Mouse (Mus musculus) erythroblast, embryonic 14.5 days (primary cell): ENCODE results near the gene Arhgef40. TPM values are rescaled to one million over a fixed set of nuclear protein-coding genes. Genes with fewer than 3 reads are reported as not detected.
"Not testable (repeated sequence)": the region's sequence is repeated elsewhere in the genome, so short reads cannot be mapped to it uniquely, and the experiment has no call there.

Source experiments
- H3K27me3 ChIP-seq: 2 replicates; pipeline ENCODE4 v1.6.1; 2012; ENCODE audit warnings: inconsistent platforms; ENCODE audit not compliant: control insufficient read depth
- H3K36me3 ChIP-seq: 2 replicates; pipeline ENCODE4 v1.6.1; 2012; ENCODE audit warnings: mild to moderate bottlenecking, inconsistent platforms; ENCODE audit not compliant: control insufficient read depth
- H3K4me1 ChIP-seq: 2 replicates; pipeline ENCODE4 v1.6.1; 2012; ENCODE audit warnings: inconsistent platforms; ENCODE audit not compliant: control insufficient read depth
- H3K4me3 ChIP-seq: replicated peaks from 2 replicates; pipeline ENCODE3; 2012; ENCODE audit warnings: moderate library complexity, mild to moderate bottlenecking, inconsistent platforms
- H3K9me3 ChIP-seq: 2 replicates; pipeline ENCODE4 v1.6.1; 2012; ENCODE audit warnings: low read length, inconsistent platforms, mixed read lengths; ENCODE audit not compliant: control insufficient read depth
- GATA1 ChIP-seq: IDR thresholded peaks from 2 replicates; pipeline ENCODE4 v1.6.1; 2012; ENCODE audit warnings: low read length, inconsistent platforms, mixed read lengths
- TAL1 ChIP-seq: IDR thresholded peaks from 3 replicates; pipeline ENCODE4 v1.6.1; 2012; ENCODE audit warnings: low read length, inconsistent platforms, mixed read lengths
- polyA plus RNA-seq: library from polyadenylated mRNA; stranded (reverse); fragments of >175 nt; gene quantifications from 2 replicates; pipeline ENCODE4 v1.2.3, GENCODE M21; 2012

The Arhgef40 gene
- polyA plus RNA-seq, 1 experiment: 5.6 TPM

GRCm38 (mm10) chr14:52043446-52043845 is 58.9 kb downstream of the Arhgef40 start:
- Histone ChIP-seq H3K4me3 (no peak overlapping the region), H3K9me3 (no peaks in the 10 kb centered on the region)

DNA sequence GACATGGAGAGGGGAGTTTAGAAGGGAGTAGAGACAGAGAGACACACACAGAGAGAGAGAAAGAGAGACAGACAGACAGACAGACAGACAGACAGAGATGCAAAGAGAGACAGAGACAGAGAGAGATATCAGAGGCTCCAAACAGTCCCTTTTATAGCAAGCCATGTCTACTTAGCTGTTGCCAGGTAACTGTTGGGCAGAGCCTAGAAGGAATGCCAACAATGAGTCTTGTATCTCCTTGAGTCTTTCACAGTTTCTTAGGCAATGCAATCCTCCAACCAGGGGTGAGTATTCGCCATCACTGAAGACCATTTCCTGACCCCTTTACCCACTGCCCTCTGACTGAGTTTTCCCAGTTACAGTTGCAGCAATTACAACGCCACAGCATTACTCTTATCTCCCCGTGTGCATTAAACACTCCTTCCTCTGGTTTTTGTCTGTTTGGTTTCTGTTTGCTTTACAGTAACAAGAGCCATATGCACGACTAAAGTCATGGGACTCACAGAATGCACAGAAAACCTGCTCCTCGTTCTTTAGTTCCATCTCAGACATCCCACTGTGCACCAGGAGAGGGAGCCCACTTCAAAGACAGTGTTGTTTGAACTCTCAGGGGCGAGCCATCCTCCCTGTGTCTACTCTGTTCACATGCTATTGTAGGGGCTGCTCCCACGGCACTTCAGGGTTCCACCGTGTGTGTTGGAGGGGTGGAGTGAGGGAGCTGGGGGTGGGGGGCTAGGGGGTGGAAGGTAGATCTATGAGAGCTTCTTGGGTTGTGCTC is 60.6 kb downstream of the Arhgef40 start:
- no peak overlapping the region for H3K4me3 ChIP-seq
- H3K9me3 ChIP-seq: no peaks in the 10 kb centered on the region
- TF ChIP-seq TAL1 (no peak), GATA1 (no peak)
- H3K27me3 ChIP-seq: peaks cover 10% of the 10 kb centered on the region
- no peaks in the 10 kb centered on the region for H3K36me3 ChIP-seq
- H3K4me1 ChIP-seq: peaks cover 2% of the 10 kb centered on the region; the same call in 1 of the 2 replicates

More at GRCm38 (mm10) chr14:52043446-52043845, 58.9 kb downstream of the Arhgef40 start:
- H3K4me1 ChIP-seq: peaks cover 2% of the 10 kb centered on the region; the same call in 1 of the 2 replicates
- no peak for TF ChIP-seq GATA1
- no peak for TF ChIP-seq TAL1
- peaks cover 10% of the 10 kb centered on the region for H3K27me3 ChIP-seq
- H3K36me3 ChIP-seq: no peaks in the 10 kb centered on the region

DNA sequence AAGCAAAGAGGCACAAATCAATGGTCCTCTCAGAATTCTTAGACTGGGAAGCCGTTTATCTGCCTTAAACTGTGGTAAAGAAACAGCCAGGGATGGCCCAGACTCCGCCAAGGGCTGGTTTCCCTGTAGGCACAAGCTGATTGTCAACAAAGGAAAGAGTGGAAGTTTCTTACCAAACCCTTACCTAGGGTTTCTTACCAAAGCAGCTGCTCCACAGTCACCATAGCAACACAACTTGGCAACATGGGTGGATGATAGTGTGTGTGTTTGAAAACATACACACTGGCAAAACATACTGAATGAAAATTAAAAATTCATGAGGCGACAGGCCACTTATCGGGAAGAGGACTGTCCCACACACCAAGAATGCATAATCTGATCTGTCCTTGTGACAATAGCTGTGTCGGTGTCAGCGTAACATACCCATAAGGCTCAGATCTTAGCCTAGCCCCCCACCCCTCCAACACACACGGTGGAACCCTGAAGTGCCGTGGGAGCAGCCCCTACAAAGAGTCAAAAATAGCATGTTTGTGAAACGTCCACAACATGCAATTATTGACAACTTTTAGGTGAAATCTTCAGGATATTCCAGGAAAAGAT is 61.5 kb downstream of the Arhgef40 start:
- TF ChIP-seq GATA1 (no peak), TAL1 (no peak)
- Histone ChIP-seq H3K4me3 (no peak overlapping the region), H3K36me3 (no peaks in the 10 kb centered on the region), H3K4me1 (peaks cover 2% of the 10 kb centered on the region; the same call in 1 of the 2 replicates), H3K9me3 (no peaks in the 10 kb centered on the region), H3K27me3 (peaks cover 10% of the 10 kb centered on the region)

GRCm38 (mm10) chr14:52052720-52053119 is 68.2 kb downstream of the Arhgef40 start:
- H3K4me1 ChIP-seq, H3K27me3 ChIP-seq, H3K9me3 ChIP-seq, H3K36me3 ChIP-seq, H3K4me3 ChIP-seq: not testable (repeated sequence)

Other genes with a start within 250 kb of the Arhgef40 start
- not detected in 2 replicates for gene Ang4, start 211.1 kb upstream of the Arhgef40 start, polyA plus RNA-seq
- gene AY358078, start 184.7 kb upstream of the Arhgef40 start, polyA plus RNA-seq: not detected in 2 replicates
- not detected in 2 replicates for gene Ear6, start 131.0 kb upstream of the Arhgef40 start, polyA plus RNA-seq
- gene Mettl17, start 99.9 kb upstream of the Arhgef40 start, polyA plus RNA-seq: 0.31 and 0.62 TPM in 2 replicates
- gene Slc39a2, start 91.8 kb upstream of the Arhgef40 start, polyA plus RNA-seq: not detected in 2 replicates
- 0.11 TPM in 1 of 2 replicates, not detected in the other for gene Ndrg2, start 70.6 kb upstream of the Arhgef40 start, polyA plus RNA-seq
- not detected in 2 replicates for gene Tppp2, start 66.3 kb upstream of the Arhgef40 start, polyA plus RNA-seq
- not detected in 2 replicates for gene Rnase13, start 61.9 kb upstream of the Arhgef40 start, polyA plus RNA-seq
- not detected in 2 replicates for gene Tmem253, start 30.9 kb downstream of the Arhgef40 start, polyA plus RNA-seq
- gene Zfp219, start 36.0 kb downstream of the Arhgef40 start, polyA plus RNA-seq: 2.0 and 2.9 TPM in 2 replicates
- gene Olfr221, start 57.7 kb downstream of the Arhgef40 start, polyA plus RNA-seq: not detected in 2 replicates
- 1.5 and 2.8 TPM in 2 replicates for gene Hnrnpc, start 119.3 kb downstream of the Arhgef40 start, polyA plus RNA-seq
- not detected in 2 replicates for gene Rpgrip1, start 126.0 kb downstream of the Arhgef40 start, polyA plus RNA-seq
- gene Supt16, start 212.7 kb downstream of the Arhgef40 start, polyA plus RNA-seq: 2.0 and 2.6 TPM in 2 replicates